Mouse (Mus musculus) G1E-ER4 (cell line): ENCODE measurements around the gene Rere. TPM values are rescaled to one million over a fixed set of nuclear protein-coding genes. Genes with fewer than 3 reads are reported as not detected.
A peak's percentile ranks its signal among the peaks of the same experiment; 100 is the strongest.

ENCODE experiments used
- GATA1 ChIP-seq: IDR thresholded peaks from one replicate; pipeline ENCODE4 v1.8.0; 2012; ENCODE audit warnings: low read length, inconsistent platforms
- polyA plus RNA-seq: library from polyadenylated mRNA; stranded (reverse); fragments of >175 nt; gene quantifications from 2 replicates; pipeline ENCODE4 v1.2.3, GENCODE M21; 2012

Rere gene
- polyA plus RNA-seq, 1 experiment: 282 TPM

- no peak for TF ChIP-seq GATA1
Observed at GRCm38 (mm10) chr4:150351419-150352075, 70.1 kb downstream of the Rere start.

DNA sequence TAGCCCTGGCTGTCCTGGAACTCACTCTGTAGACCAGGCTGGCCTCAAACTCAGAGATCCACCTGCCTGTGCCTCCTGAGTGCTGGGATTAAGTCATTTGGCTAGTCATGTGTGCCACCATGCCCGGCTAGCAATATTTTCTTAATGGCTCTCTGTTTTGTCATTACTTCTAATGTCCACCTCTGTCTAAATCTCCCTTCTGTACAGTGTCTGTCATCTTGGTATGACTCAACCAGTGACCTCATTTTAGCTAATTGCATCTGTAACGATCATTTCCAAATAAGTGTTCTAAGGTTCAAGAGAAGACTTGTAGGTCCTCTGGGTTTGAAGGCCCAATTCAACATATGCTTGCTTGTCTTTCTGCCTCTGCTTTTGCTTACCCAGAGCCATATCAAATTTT, 71.3 kb downstream of the Rere start:
- no peak for TF ChIP-seq GATA1

DNA sequence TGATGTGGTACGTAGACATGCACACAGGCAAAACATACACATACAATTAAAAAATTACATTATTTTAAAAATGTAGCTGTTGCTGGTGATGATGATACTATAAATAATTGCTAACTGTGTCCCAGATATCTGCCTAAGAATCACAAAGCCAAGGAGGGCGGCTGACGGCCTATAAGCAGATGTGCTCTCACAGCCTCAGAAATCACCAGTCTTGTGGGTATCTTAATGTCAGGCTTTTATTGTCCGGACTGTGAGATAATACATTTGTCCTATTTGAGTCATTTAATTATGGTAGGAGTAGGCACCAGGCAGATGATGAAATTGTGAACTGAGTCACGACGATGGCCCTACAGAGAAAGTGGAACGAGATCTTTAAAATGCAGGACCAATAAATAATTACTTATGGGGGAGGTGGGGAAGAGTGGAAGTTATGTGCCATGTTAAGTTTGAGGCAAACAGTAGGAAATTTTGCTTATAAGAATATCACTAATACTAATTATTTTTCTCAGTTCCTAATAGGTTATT, 72.0 kb downstream of the Rere start:
- no peak for TF ChIP-seq GATA1

DNA sequence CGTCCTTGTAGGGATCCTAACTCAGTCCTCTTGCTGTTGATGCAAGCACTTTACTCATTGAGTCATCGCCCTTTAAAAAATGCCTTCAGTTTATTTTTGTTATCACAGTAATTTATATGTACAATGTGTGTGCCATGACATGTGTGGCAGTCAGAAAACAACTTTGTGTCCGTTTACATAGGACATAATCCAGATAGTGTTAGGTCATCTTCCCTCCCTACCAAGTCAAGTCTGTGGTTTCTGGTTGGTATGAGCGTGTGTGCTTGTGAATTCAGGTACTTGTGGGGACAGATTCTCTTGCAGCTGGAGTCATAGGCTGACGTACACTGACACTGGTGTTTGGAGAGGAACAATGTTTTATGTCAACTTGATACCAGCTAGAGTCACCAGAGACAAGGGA, 74.4 kb downstream of the Rere start:
- no peak for TF ChIP-seq GATA1

DNA sequence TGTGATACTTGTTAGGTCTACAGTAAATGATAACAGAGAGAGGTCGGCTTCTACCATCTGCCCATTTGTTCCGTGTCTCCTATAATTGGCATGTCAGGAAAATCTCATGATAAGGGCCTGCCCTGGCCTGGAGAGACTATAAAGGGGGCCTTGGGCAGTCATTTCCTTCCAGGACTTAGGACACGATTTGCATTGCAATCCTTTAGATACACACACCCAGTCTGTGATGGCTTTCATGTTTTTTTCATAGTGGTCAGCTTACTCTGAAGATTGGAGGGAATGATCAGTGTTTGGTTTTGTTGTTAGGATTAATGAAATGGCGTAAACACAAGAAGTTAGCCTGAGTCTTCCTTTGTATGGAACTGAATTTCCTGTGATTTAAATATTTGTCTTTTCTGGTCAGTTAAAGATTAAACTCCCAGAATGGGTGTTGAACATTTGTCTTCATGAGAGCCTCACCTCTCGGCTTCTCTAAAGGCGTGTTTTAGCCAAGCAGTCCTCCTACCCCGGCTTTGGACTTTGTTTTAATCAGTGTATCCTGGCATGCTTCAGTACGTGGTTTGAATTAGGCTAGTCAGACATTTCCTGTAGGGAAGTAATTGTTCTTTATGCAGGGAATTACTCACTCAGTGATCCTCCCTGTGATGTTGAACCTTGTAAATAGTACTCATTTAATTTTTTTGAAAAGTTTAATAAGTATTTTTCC, 80.7 kb downstream of the Rere start:
- TF ChIP-seq GATA1: no peak

GRCm38 (mm10) chr4:150362858-150363257, 81.4 kb downstream of the Rere start:
- no peak for TF ChIP-seq GATA1

DNA sequence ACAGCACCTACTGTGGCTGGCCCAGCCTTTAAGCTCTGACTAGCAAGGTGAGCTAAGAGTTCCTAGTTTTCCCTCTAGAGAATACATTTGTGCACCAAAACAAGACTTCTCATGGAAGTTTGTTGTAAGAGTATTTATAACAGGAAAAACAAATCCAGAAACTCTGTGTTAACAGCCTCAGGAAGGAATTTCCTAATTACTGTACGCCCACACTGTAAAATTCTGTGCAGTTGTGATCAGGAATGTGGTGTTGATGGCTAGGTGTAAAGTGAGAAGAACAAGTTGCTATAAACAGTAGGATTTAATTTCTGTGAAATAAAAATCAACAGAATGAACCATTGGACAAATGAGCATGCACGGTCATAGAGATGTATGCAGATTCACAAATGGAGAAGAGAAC, 83.3 kb downstream of the Rere start:
- TF ChIP-seq GATA1: no peak

GRCm38 (mm10) chr4:150366510-150367208, 85.2 kb downstream of the Rere start:
- TF ChIP-seq GATA1: peak; percentile 8

DNA sequence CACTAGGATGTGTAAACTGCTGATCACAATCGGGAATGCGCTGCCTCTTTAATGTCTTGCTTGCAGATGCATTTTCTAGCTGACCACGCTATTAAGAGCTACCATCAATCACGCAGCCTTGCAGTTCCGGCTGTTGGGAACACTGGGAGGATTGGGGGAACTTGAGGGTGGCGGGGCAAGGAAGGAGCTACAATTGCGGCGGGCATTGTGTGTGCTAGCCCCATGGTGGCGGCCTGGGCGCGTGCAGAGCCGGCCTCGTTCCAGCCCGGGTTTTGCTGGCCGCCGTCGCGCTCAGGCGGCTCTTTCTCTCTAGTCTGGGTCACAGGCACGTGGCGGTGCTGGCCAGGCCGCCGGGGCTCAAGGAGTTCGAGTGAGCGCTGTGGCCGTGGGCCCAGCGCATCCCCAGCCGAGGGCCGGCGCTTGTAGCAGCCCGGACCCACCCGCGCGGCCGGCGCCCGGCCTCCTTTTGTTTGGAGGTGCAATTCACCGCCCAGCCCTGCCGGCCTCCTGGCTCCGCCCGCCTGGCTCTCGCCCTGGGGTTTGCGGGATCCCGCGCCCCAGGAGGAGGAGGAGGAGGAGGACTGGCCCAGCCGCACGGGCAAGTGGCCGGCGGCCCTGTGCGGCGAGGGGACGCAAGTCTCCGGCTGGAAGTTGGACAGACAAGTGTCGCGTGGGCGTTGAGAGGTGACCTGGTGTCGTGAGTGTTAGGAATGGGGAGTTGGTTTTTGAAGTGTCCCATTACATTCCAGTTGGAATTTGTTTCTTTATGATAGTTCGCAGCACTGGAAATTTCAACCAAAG, 90.3 kb downstream of the Rere start:
- TF ChIP-seq GATA1: no peak

DNA sequence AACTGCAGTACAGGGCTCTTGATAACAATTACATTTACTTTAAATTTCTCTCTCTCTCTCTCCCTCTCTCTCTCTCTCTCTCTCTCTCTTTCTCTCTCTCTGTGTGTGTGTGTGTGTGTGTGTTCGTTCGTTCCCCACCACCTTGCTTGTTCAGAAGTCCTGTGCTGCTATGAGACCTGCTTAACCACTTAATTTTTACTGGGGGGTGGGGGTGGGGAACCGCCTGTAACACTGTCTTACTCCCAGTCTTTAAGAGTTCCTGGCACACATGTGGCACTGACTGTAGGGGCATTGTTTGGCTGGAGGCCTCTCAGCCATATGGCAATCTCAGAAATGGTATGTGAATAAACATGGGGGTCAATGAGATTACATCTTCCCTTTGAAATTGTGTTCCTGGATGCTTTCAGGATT, 91.2 kb downstream of the Rere start:
- no peak for TF ChIP-seq GATA1

- peak; percentile 38 for TF ChIP-seq GATA1
Observed at GRCm38 (mm10) chr4:150373111-150374109, 92.0 kb downstream of the Rere start.

GRCm38 (mm10) chr4:150374651-150375447, 93.4 kb downstream of the Rere start:
- no peak for TF ChIP-seq GATA1

GRCm38 (mm10) chr4:150375448-150375935, 94.0 kb downstream of the Rere start:
- no peak for TF ChIP-seq GATA1
